In the genomic region with DNA sequence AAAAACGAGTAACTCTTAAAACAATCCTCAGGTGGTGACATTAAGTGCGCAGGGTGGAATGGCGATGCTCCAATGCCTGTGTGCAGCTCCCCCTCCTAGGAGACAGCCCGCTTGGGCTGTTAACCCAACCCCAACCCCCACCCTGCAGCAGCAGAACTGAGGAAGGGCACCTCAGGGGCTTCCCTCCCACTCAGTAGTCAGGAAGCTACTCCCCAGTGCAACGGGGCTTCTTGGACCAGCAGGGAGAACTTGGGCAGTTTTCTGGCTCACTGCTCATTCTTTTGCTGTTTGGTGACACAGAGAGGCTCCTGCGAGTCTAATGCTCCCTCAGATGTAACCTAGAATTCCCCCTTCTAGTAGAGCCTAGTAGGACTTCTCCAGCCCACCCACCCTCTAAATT, we compare ENCODE assay signal across 10 mouse cellular contexts. TPM values are rescaled to one million over a fixed set of nuclear protein-coding genes. Genes with fewer than 3 reads are reported as not detected.
DNase-seq lines count a peak whose midpoint lies in the region; ATAC-seq lines count a peak whose summit lies in the region.
"Had no signal": no experiment of that assay in that cellular context is flagged by ENCODE, and none has a peak within 500 bp of the region (broad histone marks: within the 10 kb centered on the region; RNA-seq: fewer than 3 reads in every experiment).

No protein-coding gene starts in this region.

- DNase-seq in heart, adult 8-10 months (ENCODE audit: low spot score), result no peak
- DNase-seq in ES-CJ7 (ENCODE audit: low read depth, low spot score), result peak; percentile 30
- DNase-seq in midbrain, embryonic 10.5 days (ENCODE audit: low spot score), result no peak
- DNase-seq in right cerebral cortex, adult 18-20 months, result no peak
- no peak for DNase-seq in retina, embryonic 14.5 days (ENCODE audit: low spot score)
- DNase-seq: adrenal gland, adult 8-10 months; spleen, adult 18-20 months had no signal

- peaks cover 47% of the 10 kb centered on the region for H3K27me3 ChIP-seq in heart, embryonic 13.5 days (replicated peaks)
- no peaks in the 10 kb centered on the region for H3K27me3 ChIP-seq in forebrain, embryonic 16.5 days (replicated peaks; ENCODE audit: control insufficient read depth, insufficient read depth, low read length)
- H3K27me3 ChIP-seq in midbrain, embryonic 10.5 days (ENCODE audit: low read depth, poor library complexity, severe bottlenecking), result peaks cover 85% of the 10 kb centered on the region

- ATAC-seq in heart, embryonic 13.5 days (ENCODE audit: extremely low read depth, insufficient number of reproducible peaks, low FRiP score, low TSS enrichment), result no peak
- ATAC-seq in forebrain, embryonic 16.5 days, result peak; percentile 4
- no peak for ATAC-seq in megakaryocyte-erythroid progenitor cell, adult 5-6 weeks (replicated peaks; ENCODE audit: low FRiP score, low TSS enrichment, poor library complexity, severe bottlenecking)

- 40% methylated on average over 6 of the region's 6 CpGs for WGBS in heart, embryonic 13.5 days
- 22% methylated on average over 6 of the region's 6 CpGs for WGBS in forebrain, embryonic 16.5 days
- 26% methylated on average over 6 of the region's 6 CpGs for WGBS in midbrain, embryonic 10.5 days

- H3K4me2 ChIP-seq in heart, embryonic 13.5 days, result peak overlapping the region; percentile 66
- peak overlapping the region; percentile 49 for H3K4me2 ChIP-seq in forebrain, embryonic 16.5 days (ENCODE audit: low read length)

- peaks cover 28% of the 10 kb centered on the region for H3K4me1 ChIP-seq in heart, embryonic 13.5 days
- H3K4me1 ChIP-seq in forebrain, embryonic 16.5 days (replicated peaks; ENCODE audit: control insufficient read depth, insufficient read depth, low read length), result peaks cover 46% of the 10 kb centered on the region
- H3K4me1 ChIP-seq in midbrain, embryonic 10.5 days, result peaks cover 43% of the 10 kb centered on the region

- H3K9ac ChIP-seq in heart, embryonic 13.5 days, result peak overlapping the region; percentile 73
- peak overlapping the region; percentile 56 for H3K9ac ChIP-seq in forebrain, embryonic 16.5 days (replicated peaks; ENCODE audit: low read depth, low read length)

- peak overlapping the region; percentile 36 for H3K4me3 ChIP-seq in heart, embryonic 13.5 days
- H3K4me3 ChIP-seq in forebrain, embryonic 16.5 days (replicated peaks; ENCODE audit: low read length), result peak overlapping the region; percentile 20; the same call in 1 of the 2 replicates
- H3K4me3 ChIP-seq in midbrain, embryonic 10.5 days, result peak overlapping the region; percentile 44

- no peaks in the 10 kb centered on the region for H3K36me3 ChIP-seq in heart, embryonic 13.5 days
- H3K36me3 ChIP-seq in forebrain, embryonic 16.5 days (ENCODE audit: control insufficient read depth, insufficient read depth), result no peaks in the 10 kb centered on the region
- no peaks in the 10 kb centered on the region for H3K36me3 ChIP-seq in midbrain, embryonic 10.5 days

- no peaks in the 10 kb centered on the region for H3K9me3 ChIP-seq in heart, embryonic 13.5 days
- no peaks in the 10 kb centered on the region for H3K9me3 ChIP-seq in forebrain, embryonic 16.5 days (ENCODE audit: control insufficient read depth, low read length)
- no peaks in the 10 kb centered on the region for H3K9me3 ChIP-seq in midbrain, embryonic 10.5 days (replicated peaks)

- H3K27ac ChIP-seq in heart, embryonic 13.5 days (replicated peaks), result 0 out of 2 replicates have a peak overlapping the region, but pooled peaks have one; percentile 24
- H3K27ac ChIP-seq in forebrain, embryonic 16.5 days (ENCODE audit: low read length), result peak overlapping the region; percentile 87
- peak overlapping the region; percentile 83 for H3K27ac ChIP-seq in midbrain, embryonic 10.5 days (replicated peaks)

RNA-seq across cellular contexts. Expression of a gene that starts 19.7 kb away (rescaled TPM):
- polyA plus RNA-seq in heart, embryonic 13.5 days (2015; fragmentation: Nextera tagmentation; extraction: Ambion mirVana), result 4.6 and 4.8 TPM in 2 replicates
- 10 to 100 TPM; 56.2 to 63.4 (median 59.7) TPM for total RNA-seq in heart, adult 8-10 months (2022)
- polyA plus RNA-seq in forebrain, embryonic 16.5 days (2015; fragmentation: Nextera tagmentation; extraction: Ambion mirVana), result 18.3 and 18.6 TPM in 2 replicates
- polyA plus RNA-seq in midbrain, embryonic 10.5 days (2016; fragmentation: Nextera tagmentation; extraction: Ambion mirVana), result 7.5 and 8.4 TPM in 2 replicates
- 57.7 and 70.5 TPM in 2 replicates for total RNA-seq in megakaryocyte-erythroid progenitor cell, adult 5-6 weeks (2014; fragmentation: Nextera tagmentation)
- total RNA-seq in megakaryocyte-erythroid progenitor cell, adult 5-6 weeks (2017), result 87.5 and 106 TPM in 2 replicates

Comparison
In these comparisons a context has a peak if more than half of its experiments do, and no peak if none do; other contexts are left out.
1. H3K27ac ChIP-seq: peak in every context shown above with its lines; median percentile 87 in forebrain, embryonic 16.5 days; 83 in midbrain, embryonic 10.5 days; 24 in heart, embryonic 13.5 days.